Mouse (Mus musculus) liver, embryonic 11.5 days (tissue): Measurements from ENCODE around the gene Olfr1216. TPM values are rescaled to one million over a fixed set of nuclear protein-coding genes. Genes with fewer than 3 reads are reported as not detected.
"Not testable (repeated sequence)": the region's sequence is repeated elsewhere in the genome, so short reads cannot be mapped to it uniquely, and the experiment has no call there.

Experiments used
- ATAC-seq: fragments of 200-750 bp; cut with Nextera tagmentation; replicated peaks from 2 replicates; pipeline ENCODE4 v1.8.0; 2017; ENCODE audit warnings: moderate number of reproducible peaks, mild to moderate bottlenecking, moderate TSS enrichment, moderate library complexity; ENCODE audit not compliant: low FRiP score
- DNase-seq: peaks from one replicate; pipeline ENCODE4 v3.0.0-alpha.2; 2017; ENCODE audit warnings: low spot score
- H3K27ac ChIP-seq: fragments of 300-500 bp; sonication (generic); 2 replicates; pipeline ENCODE4 v1.5.1; 2014; ENCODE audit warnings: mild to moderate bottlenecking, low read depth, low read length, control low read depth
- H3K27me3 ChIP-seq: fragments of 300-500 bp; sonication (generic); replicated peaks from 2 replicates; pipeline ENCODE4 v1.6.1; 2014; ENCODE audit warnings: low read length, mixed read lengths; ENCODE audit not compliant: control insufficient read depth, insufficient read depth
- H3K36me3 ChIP-seq: fragments of 300-500 bp; sonication (generic); 2 replicates; pipeline ENCODE4 v1.6.1; 2014; ENCODE audit warnings: mild to moderate bottlenecking, low read length, moderate library complexity, mixed read lengths; ENCODE audit not compliant: control insufficient read depth, insufficient read depth
- H3K4me1 ChIP-seq: fragments of 300-500 bp; sonication (generic); replicated peaks from 2 replicates; pipeline ENCODE4 v1.6.1; 2014; ENCODE audit warnings: low read length, mixed read lengths; ENCODE audit not compliant: control insufficient read depth, insufficient read depth
- H3K4me2 ChIP-seq: fragments of 300-500 bp; sonication (generic); 2 replicates; pipeline ENCODE4 v1.6.1; 2014; ENCODE audit warnings: mild to moderate bottlenecking, control low read depth, moderate library complexity
- H3K4me3 ChIP-seq: fragments of 300-500 bp; sonication (generic); 2 replicates; pipeline ENCODE4 v1.5.1; 2014; ENCODE audit warnings: low read depth, low read length, control low read depth
- H3K9ac ChIP-seq: fragments of 300-500 bp; sonication (generic); 2 replicates; pipeline ENCODE4 v1.6.1; 2014; ENCODE audit warnings: low read depth, low read length, control low read depth
- H3K9me3 ChIP-seq: fragments of 300-500 bp; sonication (generic); 2 replicates; pipeline ENCODE4 v1.6.1; 2016; ENCODE audit warnings: low read length, inconsistent platforms, mixed read lengths; ENCODE audit not compliant: control insufficient read depth
- WGBS: fragments of 180-500 bp; shearing (Covaris S2); extraction: QIAGEN DNeasy Blood & Tissue Kit; methylation state at CpG from one replicate; pipeline ENCODE4 v1.1.7; 2014; 5-methylcytosine and 5-hydroxymethylcytosine counted together
- polyA plus RNA-seq: library from polyadenylated mRNA; unstranded; fragments of >200 nt; fragmentation: Nextera tagmentation; extraction: Ambion mirVana; gene quantifications from 2 replicates; pipeline ENCODE4 v1.2.1, GENCODE M21; 2014

The Olfr1216 gene
- not detected in 2 replicates for polyA plus RNA-seq

DNA sequence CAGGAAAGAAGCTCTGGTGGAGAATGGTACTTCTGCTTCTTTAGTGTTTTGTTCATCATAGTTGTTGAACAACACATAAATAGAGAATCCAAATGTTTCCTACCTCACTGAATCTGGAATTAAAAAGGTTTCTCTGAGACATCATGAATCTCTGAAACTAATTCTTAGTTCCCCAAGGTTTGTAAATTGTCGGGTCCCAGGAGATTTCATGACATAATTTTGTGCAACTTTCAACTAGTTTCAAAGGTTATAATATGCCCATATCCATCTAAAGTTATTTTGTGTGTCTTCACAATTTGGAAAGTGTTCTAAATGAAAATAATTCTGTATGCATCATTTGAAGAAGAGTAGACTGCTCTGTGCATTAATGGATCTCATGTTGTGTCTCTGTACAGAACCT is at the start of gene Olfr1216:
Gene Olfr1216, minus strand, starts transcription at position 101 of the 400 bp plus-strand sequence.
- Histone ChIP-seq H3K27me3 (no peaks in the 10 kb centered on the region), H3K4me2 (no peak within 1 kb of the TSS), H3K9ac (no peak within 1 kb of the TSS), H3K36me3 (no peaks in the 10 kb centered on the region), H3K9me3 (no peaks in the 10 kb centered on the region), H3K4me3 (no peak within 1 kb of the TSS), H3K4me1 (no peaks in the 10 kb centered on the region), H3K27ac (no peak within 1 kb of the TSS)
- no peak for DNase-seq
- ATAC-seq: no peak
- 54% methylated on average over 1 of the region's 1 CpGs for WGBS

DNA sequence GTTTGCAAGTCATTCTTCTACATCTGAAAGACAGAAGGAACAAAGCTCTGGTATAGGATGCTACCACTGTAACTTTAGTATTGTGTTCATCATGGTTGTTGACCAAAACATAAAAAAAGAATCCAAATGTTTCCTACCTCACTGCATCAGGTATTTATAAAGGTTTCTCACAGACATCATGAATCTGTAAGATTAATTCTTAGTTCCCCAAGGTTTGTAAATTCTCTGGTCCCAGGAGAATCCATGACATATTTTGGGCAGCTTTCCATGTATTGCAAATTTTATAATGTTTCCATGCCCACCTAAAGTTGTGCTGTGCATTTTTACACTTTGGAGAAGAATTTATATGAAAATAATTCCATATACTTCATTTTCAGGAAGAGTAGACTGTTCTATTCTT is 42.9 kb upstream of the Olfr1216 start, which contains the start of gene Olfr1218:
Gene Olfr1218, minus strand, starts transcription at position 101 of the 400 bp plus-strand sequence.
- ATAC-seq (no peak), DNase-seq (no peak)
- no peak within 1 kb of the TSS for H3K9ac ChIP-seq
- no peaks in the 10 kb centered on the region for H3K36me3 ChIP-seq
- no peak within 1 kb of the TSS for H3K4me2 ChIP-seq
- no peak within 1 kb of the TSS for H3K4me3 ChIP-seq
- no peaks in the 10 kb centered on the region for H3K9me3 ChIP-seq
- no peaks in the 10 kb centered on the region for H3K4me1 ChIP-seq
- no peaks in the 10 kb centered on the region for H3K27me3 ChIP-seq
- no peak within 1 kb of the TSS for H3K27ac ChIP-seq

DNA sequence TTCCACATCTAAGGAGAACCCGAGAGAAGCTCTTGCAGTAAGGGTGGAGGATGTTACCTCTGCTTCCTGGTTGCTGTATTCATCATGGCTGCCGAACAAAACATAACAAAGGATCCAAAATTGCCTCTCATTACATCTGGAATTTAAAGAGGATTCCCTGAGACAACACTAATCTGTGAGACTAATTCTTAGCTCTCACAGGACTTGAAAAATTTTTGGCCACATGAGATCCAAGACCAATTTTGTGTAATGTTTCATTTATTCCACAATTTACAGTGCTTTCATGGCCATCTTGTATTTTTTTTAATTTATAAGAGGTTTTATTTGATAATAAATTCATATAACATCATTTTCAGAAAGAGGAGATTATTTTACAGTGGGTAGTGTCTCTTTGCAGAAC is 13.8 kb upstream of the Olfr1216 start, which contains the start of gene Olfr1217:
Gene Olfr1217, minus strand, starts transcription at position 101 of the 400 bp plus-strand sequence.
- no peaks in the 10 kb centered on the region for H3K4me1 ChIP-seq
- no peak within 1 kb of the TSS for H3K4me3 ChIP-seq
- ATAC-seq (no peak), DNase-seq (no peak)
- H3K4me2 ChIP-seq: no peak within 1 kb of the TSS
- no peaks in the 10 kb centered on the region for H3K36me3 ChIP-seq
- no peaks in the 10 kb centered on the region for H3K9me3 ChIP-seq
- no peak within 1 kb of the TSS for H3K9ac ChIP-seq
- WGBS: 63% methylated on average over 2 of the region's 2 CpGs
- H3K27me3 ChIP-seq: no peaks in the 10 kb centered on the region
- no peak within 1 kb of the TSS for H3K27ac ChIP-seq

DNA sequence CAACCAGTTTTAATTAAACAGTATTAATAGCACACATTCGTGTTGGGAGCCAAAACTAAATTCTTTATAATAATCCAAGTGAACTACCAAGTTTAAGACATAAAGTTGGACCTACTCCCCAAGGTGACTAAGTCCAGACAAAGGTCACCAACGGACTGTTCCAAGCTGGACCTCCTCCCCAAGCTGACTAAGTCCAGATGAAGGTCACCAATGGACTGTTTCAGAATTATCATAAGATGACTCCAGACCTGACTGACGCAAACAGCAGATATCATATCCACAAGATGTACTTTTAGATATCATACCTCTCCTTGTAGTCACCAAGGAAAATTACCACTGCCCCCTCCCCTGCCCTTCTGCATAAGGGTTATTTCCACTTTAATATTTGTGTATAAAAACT is 3.3 kb upstream of the Olfr1216 start:
- not testable (repeated sequence) for DNase-seq, H3K4me2 ChIP-seq, ATAC-seq, H3K4me1 ChIP-seq, H3K9me3 ChIP-seq, H3K36me3 ChIP-seq, H3K27me3 ChIP-seq, H3K27ac ChIP-seq, H3K4me3 ChIP-seq, H3K9ac ChIP-seq
- WGBS: 68% methylated on average over 3 of the region's 3 CpGs

DNA sequence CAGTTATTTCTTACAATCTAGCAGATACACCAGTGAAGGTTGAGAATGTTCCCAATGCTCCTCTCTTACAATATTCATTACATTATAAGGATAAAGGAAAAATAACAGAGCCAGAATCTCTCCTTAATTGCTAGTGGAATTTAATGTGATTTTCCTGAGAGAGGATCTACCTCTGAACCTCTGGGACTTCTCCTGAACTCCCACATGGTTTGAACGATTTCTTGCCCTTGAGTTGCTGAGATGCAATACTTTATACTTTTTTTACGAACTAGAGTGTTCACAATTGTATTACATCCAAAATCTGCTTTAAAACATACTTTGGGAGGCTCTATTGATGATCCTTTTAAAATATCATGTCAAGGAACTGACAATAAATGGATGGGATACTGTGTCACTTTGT is 11.3 kb downstream of the Olfr1216 start, which contains the start of gene Olfr1215:
Gene Olfr1215, minus strand, starts transcription at position 101 of the 400 bp plus-strand sequence.
- no peaks in the 10 kb centered on the region for H3K27me3 ChIP-seq
- H3K4me2 ChIP-seq: no peak within 1 kb of the TSS
- H3K36me3 ChIP-seq: no peaks in the 10 kb centered on the region
- no peak within 1 kb of the TSS for H3K4me3 ChIP-seq
- no peaks in the 10 kb centered on the region for H3K9me3 ChIP-seq
- no peaks in the 10 kb centered on the region for H3K4me1 ChIP-seq
- 58% methylated on average over 2 of the region's 2 CpGs for WGBS
- no peak for ATAC-seq
- H3K9ac ChIP-seq: no peak within 1 kb of the TSS
- no peak for DNase-seq
- no peak within 1 kb of the TSS for H3K27ac ChIP-seq

DNA sequence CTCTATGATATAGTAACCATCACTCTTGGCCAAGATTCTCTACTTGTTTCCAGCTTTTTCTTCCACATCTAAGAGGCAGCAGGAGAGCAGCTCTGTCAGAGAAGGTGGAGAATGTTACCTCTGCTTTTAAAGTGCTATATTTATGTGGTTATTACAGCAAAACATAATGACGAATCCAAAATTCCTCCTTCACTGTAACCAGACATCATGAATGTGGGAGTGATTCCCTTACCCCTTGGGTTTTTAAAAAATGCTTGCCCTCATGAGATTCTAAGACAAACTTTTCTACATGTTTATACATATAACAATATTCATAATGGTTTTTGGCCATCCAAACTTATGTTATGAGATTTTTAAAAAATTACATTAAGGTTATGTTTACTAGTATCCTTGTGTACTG is 25.6 kb downstream of the Olfr1216 start, which contains the start of gene Olfr1214:
Gene Olfr1214, minus strand, starts transcription at position 101 of the 400 bp plus-strand sequence.
- Histone ChIP-seq H3K27ac (no peak within 1 kb of the TSS), H3K9me3 (no peaks in the 10 kb centered on the region), H3K36me3 (no peaks in the 10 kb centered on the region), H3K4me1 (no peaks in the 10 kb centered on the region), H3K4me3 (no peak within 1 kb of the TSS), H3K9ac (no peak within 1 kb of the TSS), H3K4me2 (no peak within 1 kb of the TSS), H3K27me3 (no peaks in the 10 kb centered on the region)
- 78% methylated on average over 1 of the region's 1 CpGs for WGBS
- ATAC-seq (no peak), DNase-seq (no peak)

DNA sequence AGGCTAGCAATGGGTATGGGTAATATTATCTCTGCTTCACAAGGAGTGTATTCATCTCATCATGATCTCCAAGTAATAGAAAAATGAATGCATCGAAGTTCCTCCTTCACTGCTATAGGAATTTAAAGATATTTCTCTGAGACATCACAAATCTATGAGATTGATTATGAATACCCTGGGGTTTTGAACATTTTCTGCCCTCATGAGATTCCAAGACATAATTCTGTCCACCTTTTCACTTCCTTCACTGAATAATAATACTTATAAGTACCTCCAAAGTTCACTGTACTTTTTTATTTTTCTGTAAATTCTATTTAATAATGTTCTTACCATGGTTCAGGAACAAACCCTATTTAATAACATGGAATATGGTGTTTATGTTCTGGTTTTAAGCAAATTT is 38.0 kb downstream of the Olfr1216 start, which contains the start of gene Gm13762:
Gene Gm13762, minus strand, starts transcription at position 101 of the 400 bp plus-strand sequence.
- Histone ChIP-seq H3K27me3 (no peaks in the 10 kb centered on the region), H3K4me1 (no peaks in the 10 kb centered on the region), H3K27ac (no peak within 1 kb of the TSS), H3K4me3 (no peak within 1 kb of the TSS), H3K9ac (no peak within 1 kb of the TSS), H3K4me2 (no peak within 1 kb of the TSS), H3K36me3 (no peaks in the 10 kb centered on the region), H3K9me3 (no peaks in the 10 kb centered on the region)
- no peak for ATAC-seq
- no peak for DNase-seq
- 77% methylated on average over 1 of the region's 1 CpGs for WGBS

Other genes starting within 250 kb of the Olfr1216 start
- gene Olfr1200, start 247.9 kb downstream of the Olfr1216 start, polyA plus RNA-seq: not detected in 2 replicates
- gene Olfr1201, start 225.3 kb downstream of the Olfr1216 start, polyA plus RNA-seq: not detected in 2 replicates
- not detected in 2 replicates for gene Olfr1202, start 203.8 kb downstream of the Olfr1216 start, polyA plus RNA-seq
- gene Olfr1205, start 188.6 kb downstream of the Olfr1216 start, polyA plus RNA-seq: not detected in 2 replicates
- gene Olfr1204, start 169.0 kb downstream of the Olfr1216 start, polyA plus RNA-seq: not detected in 2 replicates
- gene Olfr1206, start 155.1 kb downstream of the Olfr1216 start, polyA plus RNA-seq: not detected in 2 replicates
- gene Olfr1208, start 116.0 kb downstream of the Olfr1216 start, polyA plus RNA-seq: not detected in 2 replicates
- gene Olfr1209, start 103.2 kb downstream of the Olfr1216 start, polyA plus RNA-seq: not detected in 2 replicates
- not detected in 2 replicates for gene Olfr1211, start 80.2 kb downstream of the Olfr1216 start, polyA plus RNA-seq
- not detected in 2 replicates for gene Olfr1212, start 64.4 kb downstream of the Olfr1216 start, polyA plus RNA-seq
- gene Gm13762, start 38.1 kb downstream of the Olfr1216 start, polyA plus RNA-seq: not detected in 2 replicates
- gene Olfr1214, start 25.7 kb downstream of the Olfr1216 start, polyA plus RNA-seq: not detected in 2 replicates
- gene Olfr1215, start 11.4 kb downstream of the Olfr1216 start, polyA plus RNA-seq: not detected in 2 replicates
- not detected in 2 replicates for gene Olfr1217, start 13.7 kb upstream of the Olfr1216 start, polyA plus RNA-seq
- gene Olfr1218, start 42.8 kb upstream of the Olfr1216 start, polyA plus RNA-seq: not detected in 2 replicates
- gene Olfr1219, start 65.2 kb upstream of the Olfr1216 start, polyA plus RNA-seq: not detected in 2 replicates
- not detected in 2 replicates for gene Olfr1220, start 88.5 kb upstream of the Olfr1216 start, polyA plus RNA-seq
- gene Olfr1221, start 98.9 kb upstream of the Olfr1216 start, polyA plus RNA-seq: not detected in 2 replicates
- not detected in 2 replicates for gene Olfr1222, start 114.7 kb upstream of the Olfr1216 start, polyA plus RNA-seq
- gene Olfr1223, start 133.2 kb upstream of the Olfr1216 start, polyA plus RNA-seq: not detected in 2 replicates
- not detected in 2 replicates for gene Olfr1224-ps1, start 145.8 kb upstream of the Olfr1216 start, polyA plus RNA-seq
- not detected in 2 replicates for gene Olfr1225, start 156.3 kb upstream of the Olfr1216 start, polyA plus RNA-seq
- not detected in 2 replicates for gene Olfr1226, start 181.7 kb upstream of the Olfr1216 start, polyA plus RNA-seq
- not detected in 2 replicates for gene Olfr1228, start 235.7 kb upstream of the Olfr1216 start, polyA plus RNA-seq